Mouse (Mus musculus) CD4-positive, CD25-positive, alpha-beta regulatory T cell, adult 2 months (primary cell): ENCODE data around the gene Map9.
"Not testable (repeated sequence)": the region's sequence is repeated elsewhere in the genome, so short reads cannot be mapped to it uniquely, and the experiment has no call there.

ENCODE experiments used
- DNase-seq: peaks from one replicate; pipeline ENCODE4 v3.0.0-alpha.2; 2012; ENCODE audit warnings: low read depth, low spot score

Gene Map9

DNA sequence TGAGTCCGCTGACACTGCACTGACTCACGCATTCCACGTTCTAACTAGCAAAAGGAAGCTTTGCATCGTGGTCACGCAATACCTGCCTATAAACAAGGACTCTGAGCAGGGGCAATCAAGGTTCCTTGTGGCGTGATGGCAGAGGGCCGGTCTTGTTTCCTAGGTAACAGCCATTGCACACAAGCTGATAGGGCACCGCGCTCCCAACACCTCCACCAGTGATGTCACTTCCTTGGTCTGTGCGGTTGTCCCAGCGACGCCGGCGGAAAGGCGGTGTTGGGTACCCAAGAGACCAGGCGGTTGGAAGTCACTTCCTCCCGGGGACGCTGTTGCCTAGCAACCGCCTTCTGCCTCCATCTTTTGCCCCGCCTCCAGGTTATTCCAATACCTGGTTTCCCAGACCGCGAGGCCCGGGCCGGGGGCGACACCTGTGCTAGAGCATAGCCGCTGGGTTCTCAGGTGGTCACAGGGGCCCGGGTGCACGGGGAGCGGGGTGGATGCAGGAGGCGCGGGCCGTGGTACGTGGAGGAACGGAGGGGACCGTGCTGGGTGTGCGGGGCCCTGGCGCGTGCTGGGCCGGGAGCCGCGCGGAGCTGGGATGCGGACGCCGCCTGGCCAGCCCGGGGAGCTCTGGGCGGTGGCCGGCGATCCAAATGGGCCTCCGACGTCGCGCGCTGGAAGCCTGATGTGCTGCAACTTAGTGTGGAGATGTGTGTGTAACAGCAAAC is at the start of gene Map9:
Map9 (plus strand) TSS at position 248 of the 728 bp plus-strand sequence.
- DNase-seq = peak; percentile 99

DNA sequence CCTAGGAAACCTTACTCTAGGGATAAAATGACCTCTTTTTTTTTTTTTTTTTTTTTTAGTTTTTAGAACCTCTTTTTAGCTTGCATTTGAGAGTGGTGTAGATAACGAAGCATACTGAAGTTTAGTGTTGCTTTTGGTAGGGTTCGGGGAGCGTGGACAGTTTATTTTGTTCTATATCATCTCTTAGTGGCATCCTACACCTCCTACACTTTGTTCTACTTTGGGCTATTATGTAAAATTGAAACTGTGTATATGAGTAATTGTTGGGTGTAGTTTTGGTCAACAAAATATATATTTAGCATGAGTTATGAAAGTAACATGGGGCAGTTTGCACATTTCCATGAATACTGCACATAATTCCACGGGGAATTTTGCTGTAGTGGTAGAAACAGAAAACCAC is 42.1 kb upstream of the Map9 start:
- no peak for DNase-seq

DNA sequence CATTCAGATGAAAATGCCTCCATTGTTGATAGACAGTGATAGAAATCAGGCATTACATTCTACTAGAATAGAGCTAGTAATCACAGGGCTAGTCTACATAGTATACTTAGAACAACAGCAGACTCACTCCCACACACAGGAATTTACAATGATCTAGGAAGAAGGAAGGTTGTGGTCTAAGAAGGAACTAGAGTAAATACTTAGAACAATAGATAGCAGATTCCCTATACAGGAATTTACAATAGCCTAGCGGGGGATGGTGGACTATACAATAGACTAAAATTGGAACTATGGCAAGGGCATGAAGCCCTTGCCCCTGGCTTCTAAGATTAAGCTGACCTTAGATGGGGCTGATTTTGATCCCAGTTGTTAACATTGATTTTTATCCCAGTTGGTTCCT is 31.1 kb upstream of the Map9 start:
- DNase-seq = not testable (repeated sequence)

GRCm38 (mm10) chr3:82332067-82332466 is 25.8 kb upstream of the Map9 start:
- DNase-seq = no peak

DNA sequence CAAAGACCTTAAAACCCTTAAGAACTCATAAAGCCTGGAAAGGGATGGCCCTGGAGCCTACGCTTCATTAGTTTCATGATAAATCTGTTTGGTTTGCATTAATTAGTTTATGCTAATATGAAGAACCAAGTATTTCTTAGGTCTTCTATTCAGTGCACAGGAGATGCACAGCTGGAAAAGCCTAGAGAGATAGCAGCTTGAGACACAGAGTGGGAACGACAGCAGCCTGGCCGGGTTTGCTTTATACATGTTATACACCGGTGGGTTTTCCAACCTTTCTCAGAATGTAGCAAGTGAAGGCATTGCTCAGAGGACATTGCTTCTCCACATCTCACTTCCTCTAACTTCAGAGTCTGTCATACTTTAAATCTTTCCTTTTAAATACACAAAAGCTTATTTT is 25.3 kb upstream of the Map9 start:
- DNase-seq = no peak

GRCm38 (mm10) chr3:82333128-82333969 is 24.5 kb upstream of the Map9 start:
- peak; percentile 77 for DNase-seq

DNA sequence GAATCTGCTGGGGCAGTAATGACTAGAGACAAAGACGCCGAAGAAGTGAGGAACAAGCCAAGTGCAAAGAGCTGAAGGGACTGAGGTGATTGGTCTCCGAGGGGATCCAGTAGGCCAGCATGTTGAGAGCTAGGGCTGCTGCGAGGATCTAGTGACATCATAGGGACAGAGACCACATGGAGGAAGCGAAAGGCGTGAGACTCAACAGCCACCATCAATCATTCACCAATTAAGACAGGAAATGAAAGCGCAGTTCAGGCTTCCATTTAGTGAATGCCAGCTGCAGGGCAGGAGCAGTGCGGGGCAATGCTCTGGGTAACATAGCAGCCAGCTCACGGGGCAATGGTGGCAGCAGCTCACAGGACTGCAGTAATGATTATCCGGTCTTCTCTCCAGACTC is 17.7 kb upstream of the Map9 start:
- DNase-seq = no peak

DNA sequence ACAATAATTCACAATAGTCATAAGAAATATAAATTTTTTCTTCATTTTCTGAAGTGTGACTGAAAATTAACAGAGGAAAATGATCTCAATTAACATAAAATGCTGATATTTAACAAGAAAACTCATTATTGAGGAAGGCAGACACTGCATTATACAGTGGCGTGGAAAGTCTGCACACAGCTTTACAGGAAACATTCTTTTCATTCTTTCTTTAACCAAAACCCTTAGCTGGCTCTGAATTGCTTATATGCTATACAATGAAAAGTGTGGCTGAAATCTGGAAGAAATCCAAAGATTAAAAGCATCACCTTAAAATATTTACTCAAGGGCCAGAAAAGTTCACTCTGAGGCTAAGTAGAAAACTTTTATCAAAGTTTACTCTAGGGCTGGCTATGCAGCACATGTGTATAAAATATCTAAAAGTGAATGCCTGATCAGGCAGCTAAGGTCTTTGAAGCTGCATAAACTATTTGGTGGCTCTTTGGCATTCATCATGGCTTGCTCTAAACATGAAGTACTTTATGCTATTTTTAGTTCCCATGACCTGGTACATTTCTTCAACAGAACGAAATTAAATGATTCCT is 9.5 kb upstream of the Map9 start:
- no peak for DNase-seq

DNA sequence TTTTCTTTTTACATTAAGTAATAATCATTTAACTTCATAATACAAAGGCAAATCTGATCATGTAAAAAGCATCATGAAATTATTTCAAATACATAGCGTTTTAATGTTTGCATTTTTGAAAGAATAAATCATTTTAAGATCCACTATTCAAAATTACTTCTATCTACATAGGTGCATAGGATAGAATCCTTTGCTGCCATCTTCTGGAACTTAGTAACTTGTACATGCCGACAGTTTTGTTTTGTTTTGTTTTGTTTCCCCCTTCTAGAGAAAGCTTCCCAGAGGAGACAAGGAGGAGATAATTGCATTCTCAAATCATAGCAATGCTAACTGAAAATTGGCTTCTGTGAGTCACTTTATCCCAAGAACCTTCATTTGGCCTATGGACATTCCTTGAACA is 7.5 kb upstream of the Map9 start:
- no peak for DNase-seq

DNA sequence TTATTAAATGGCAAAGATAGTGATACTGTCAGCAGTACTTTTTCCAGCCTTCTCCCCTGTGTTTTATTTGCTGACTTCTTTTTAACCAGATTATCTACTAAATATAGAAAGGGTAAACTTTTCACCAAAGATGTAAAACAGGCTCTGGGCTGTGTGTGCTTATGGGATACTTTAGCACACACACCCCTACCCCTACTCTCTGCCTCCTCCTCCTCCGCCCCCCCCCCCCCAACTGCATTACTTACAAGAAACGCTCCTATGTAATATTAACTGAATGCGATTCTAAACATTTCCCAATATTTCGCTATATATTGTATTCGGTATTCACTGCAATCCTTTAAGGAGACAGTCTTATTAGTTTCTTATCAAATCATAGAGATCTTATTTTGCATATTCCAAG is 504 bp upstream of the Map9 start:
- no peak for DNase-seq

GRCm38 (mm10) chr3:82359036-82359435 is 1.2 kb downstream of the Map9 start:
- DNase-seq = no peak

GRCm38 (mm10) chr3:82362452-82362851 is 4.6 kb downstream of the Map9 start:
- peak; percentile 52 for DNase-seq

- DNase-seq = no peak
Observed at GRCm38 (mm10) chr3:82364505-82364904, 6.7 kb downstream of the Map9 start.

DNA sequence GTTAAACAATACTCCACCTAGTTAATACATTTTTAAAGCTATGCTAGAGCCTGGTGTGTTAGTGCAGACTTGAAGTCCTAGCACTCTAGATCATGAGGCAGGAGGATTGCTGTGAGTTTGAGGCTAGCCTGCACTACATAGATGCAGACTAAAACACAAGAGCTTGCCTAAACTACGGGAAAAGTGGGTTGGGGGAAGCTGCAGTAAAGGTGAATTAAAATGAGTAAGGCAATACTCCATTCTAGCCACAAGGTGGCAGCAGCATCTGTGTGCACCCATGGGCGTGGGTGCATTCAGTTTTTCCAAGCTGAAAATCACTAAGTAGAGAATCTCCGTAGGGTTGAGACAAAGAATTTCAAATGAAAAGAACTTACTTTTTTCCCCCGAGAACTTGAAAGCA is 7.1 kb downstream of the Map9 start:
- peak; percentile 64 for DNase-seq

DNA sequence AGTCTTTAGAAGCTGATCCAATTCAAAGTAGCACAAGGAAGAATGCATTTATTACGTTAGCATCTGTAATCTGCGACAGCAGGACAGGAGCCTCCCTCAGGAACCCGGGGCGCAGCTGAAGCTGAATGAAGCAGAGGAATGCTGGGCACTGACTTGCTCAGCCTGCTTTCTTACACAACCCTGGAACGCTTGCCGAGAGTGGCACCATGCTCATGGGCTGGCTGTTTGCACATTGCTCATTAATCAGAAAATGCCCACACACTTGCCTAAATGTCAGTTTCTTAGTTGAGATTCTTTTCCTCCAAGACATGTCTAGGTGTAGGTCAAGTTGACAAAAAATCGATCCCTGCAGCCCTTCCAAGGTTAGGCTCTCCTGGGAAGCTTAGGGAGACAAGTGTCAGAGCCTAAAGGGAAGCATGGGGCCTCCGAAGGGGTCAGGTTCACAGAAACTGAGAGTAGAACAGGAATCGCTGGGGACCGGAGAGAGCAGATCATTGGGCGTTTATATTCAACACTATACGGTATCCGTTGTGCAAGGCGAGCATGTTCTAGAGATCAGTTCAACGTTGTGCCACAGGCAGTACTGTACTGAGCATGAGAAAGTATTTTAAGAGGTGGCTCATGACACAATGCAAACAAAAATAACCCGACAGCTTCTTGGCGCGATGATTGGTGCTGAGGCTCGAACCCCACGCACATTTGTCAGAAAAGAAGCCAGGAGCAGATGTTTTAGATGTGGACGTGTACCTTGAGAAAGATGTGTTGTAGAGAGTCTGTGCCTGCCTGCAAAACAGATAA is 11.4 kb downstream of the Map9 start:
- no peak for DNase-seq

DNA sequence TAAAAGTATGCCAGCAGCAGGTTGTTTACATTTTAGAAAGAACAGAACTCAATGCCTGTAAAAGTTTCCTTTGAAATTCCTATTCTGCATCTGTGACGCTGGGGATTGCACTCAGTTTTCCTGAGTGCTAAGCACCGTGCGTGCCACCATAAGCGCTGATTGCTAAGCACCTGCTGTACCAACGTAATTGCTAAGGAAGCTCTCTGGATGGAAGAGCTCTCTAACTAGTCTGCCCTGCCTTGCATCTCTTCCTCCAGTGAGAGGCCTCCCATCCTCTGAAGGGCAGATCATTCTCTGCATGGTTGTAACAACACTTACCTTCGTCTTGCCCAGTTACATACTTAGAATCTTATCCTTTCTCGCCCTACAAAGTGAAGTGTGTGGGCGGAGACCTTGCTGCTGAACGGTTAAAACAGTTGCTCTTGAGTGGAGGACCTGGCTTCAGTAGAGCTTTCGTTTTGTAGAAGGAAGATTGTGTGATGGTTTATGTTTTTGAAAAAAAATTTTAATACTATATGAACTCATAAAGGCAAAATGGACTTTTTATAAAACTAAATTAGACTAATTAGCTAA is 12.7 kb downstream of the Map9 start:
- DNase-seq = peak; percentile 20

GRCm38 (mm10) chr3:82376965-82377364 is 19.1 kb downstream of the Map9 start:
- no peak for DNase-seq

- no peak for DNase-seq
Observed at GRCm38 (mm10) chr3:82382325-82382724, 24.5 kb downstream of the Map9 start.

DNA sequence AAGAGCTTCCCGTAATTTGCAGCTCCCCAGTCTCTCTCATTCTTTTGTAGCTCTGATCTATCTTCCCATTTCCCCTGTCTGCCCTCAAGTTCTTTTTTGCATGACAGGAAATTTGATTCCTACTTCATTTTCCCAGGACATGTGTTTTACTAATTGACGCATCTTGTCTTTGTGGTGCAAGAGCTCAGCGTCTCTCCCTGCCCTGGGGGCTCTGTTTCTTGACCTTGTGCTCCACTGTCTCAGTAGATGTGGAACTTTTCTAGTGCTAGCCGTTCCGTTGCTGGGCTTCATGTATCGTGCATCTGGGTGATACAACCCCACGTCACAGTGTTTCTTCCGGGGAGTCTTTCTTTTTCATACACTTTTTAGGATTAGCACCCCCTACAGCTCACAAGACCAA is 27.2 kb downstream of the Map9 start:
- no peak for DNase-seq

- DNase-seq = no peak
Observed at GRCm38 (mm10) chr3:82405830-82406229, 48.0 kb downstream of the Map9 start.

DNA sequence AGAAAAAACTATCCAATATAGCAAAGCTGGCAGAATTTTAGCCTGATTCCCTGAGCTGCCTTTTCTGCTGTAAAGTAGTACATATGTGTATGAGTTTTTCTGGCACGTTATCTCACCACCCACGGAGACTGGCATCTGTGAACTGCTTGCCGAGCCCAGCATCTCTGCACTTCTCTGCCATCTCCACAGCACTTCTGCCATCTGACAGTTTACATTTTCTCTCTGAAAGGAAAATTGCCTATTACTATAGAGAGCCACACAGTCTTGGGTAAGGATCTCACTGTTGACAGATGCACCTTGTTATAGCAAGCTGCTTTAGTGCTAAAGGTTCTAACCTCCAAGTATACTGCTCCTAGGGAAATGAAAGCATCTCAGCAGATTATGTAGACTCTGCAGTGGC is 48.5 kb downstream of the Map9 start:
- no peak for DNase-seq

GRCm38 (mm10) chr3:82407432-82407831 is 49.6 kb downstream of the Map9 start:
- no peak for DNase-seq
